Mouse (Mus musculus): ENCODE measurements around the gene Ddhd1.

The Ddhd1 gene

DNA sequence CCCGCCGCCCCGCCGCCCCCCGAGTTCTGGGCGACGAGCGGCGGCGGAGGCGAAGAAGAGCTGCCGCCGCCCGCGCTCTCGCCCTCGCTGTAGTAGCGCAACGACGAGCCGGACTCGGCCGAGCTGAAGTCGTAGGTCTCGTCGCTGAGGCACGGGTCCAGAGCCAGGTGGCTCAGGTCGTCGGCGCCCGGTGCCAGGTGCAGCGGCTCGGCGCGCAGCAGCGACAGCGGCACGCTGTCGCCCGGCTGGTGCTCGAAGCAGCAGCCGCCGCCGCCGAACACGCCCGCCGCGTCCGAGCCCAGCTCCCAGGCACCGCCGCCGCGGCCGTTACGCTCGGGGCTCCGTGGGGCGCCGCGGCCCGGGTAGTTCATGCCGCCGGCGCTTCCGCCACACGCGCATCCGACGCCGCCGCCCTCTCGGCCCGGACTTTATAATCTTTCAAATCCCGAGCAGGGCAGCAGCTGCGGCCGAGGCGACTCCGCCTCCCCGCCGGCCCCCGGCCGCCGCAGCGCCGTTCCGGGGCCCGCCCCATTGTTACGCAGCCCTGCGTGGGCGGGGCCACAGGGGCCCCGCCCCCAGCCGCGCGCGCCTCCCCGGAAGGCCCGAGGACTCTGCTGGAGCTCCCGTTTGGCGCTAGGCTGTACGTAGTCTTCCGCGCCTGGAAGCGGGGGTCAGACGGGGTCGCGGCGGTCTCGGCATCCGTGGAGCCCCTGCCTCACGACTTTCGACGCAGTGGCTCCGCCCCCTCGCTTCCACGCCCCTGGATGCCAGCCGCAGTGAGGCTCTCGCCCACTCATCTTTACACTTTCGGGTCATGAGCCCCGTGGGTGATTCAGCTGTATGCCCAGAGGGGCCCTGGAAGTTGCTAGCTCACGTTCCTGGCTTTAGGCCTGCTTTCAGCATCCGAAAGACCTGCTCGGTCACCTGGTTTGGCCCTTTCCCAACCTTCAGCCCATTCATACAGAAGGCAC lies at the start of gene Ddhd1:
Ddhd1 (minus strand) TSS at position 503 of the 971 bp plus-strand sequence.
- DNase-seq: peak; percentile 90

DNA sequence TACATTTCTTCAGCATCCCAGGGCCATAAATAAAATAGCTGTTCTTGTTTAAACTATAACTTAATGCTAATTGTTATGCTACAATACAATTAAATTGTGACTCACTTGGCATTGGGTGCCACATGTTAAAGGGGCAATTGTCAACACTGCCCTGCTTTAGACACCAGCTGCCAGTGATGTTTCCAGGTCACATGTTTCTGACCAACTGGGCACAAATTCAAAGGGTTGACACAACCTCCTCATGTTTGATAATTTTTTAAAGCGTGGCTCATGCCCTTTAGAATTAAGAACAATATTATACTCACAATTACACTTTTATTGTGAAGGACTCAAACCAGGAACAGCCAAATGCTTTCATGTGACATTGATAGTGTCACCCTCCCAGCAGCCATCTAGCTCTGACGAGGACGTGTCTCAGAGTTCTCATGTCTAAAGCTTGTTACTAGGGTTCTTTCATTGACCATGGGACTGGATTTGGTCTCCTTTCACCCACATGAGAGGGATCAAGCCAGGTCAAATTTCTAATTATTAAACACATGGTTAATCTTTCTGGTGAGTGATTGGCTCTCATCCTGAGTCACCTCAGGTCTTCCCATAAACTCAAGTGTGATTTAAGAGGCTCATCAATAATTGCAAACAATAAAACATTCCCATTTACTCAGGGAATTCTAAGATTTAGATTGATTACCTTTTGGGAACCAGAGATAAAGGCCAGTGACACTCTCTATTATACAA lies 49.4 kb upstream of the Ddhd1 start:
- DNase-seq: no peak

DNA sequence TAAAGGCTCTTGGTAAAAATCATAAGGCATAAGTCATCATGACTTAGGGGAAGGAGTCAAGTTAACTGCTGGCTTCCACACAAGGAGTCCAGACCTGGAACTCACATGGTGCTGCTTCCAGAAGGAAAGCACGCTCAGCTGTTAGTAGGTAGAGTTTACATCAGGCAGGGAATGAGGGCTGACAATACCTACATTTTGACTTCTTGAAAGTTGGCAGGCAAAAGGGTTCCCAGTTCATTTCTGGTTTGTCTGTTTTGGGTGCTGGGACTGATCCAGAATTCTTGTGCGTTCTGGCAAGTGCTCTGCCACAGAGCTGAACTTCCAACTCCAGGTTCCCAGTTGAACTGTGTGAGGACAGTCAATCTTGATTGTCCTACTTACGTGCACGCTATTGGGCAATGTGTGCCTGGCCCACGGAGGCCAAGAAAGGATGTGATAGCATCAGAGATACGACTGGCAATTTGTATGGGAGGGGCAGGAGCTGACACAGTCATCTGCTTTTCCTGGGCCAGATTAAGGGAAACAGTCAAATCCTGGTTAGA lies 42.2 kb upstream of the Ddhd1 start:
- no peak for DNase-seq

DNA sequence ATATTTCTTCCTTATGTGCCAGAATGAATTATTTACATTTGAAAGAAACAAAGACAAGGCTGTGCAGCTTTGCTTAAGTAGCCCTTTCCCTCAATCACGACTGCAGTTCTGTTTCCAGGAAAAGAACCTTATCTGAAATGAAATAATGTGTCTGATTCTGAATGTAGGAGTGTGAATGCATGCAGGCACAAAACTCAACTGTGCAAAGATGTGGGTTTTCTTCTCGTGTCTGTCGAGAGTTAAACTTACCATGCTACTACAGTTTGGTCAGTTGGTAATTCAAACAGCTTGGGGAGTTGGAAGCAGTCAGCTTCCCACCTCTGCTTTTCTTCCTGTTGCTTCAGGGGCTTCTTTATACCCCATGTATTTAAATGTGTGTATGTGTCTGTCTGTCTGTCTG lies 40.9 kb upstream of the Ddhd1 start:
- DNase-seq: no peak

DNA sequence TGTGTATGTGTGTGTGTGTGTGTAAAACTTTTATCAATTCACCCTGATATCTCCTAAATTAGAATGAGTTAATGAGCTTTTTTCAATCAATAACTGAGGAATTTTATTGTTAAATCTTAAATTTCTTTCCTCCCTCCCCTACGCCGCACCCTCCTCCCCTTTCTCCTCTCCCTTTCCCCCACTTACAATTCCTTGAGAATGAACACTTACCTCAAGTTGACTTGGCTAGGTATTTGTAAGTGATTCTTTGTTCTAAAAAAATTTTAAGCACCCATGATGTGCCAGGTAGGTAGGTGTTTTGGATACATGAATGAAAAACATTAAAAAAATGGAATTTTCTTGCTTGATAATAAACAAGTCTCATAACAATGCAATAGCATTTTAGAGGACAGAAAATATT lies 38.2 kb upstream of the Ddhd1 start:
- no peak for DNase-seq

DNA sequence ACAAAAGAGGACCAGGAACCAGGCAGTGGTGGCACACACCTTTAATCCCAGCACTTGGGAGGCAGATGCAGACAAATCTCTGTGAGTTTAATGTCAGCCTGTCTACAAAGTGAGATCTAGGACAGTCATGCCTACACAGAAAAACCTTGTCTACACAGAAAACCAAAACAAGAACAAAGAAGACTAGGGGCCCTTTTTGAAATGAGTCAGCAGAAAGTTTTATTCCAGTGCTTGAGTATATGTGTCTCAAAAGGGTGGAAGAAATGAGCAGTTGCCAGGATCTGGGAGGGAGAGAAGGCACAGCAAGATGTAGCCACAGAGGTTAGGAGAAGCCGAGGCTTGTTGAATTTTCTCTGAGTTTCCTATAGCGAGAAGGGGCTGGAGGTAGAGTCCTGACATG lies 35.9 kb upstream of the Ddhd1 start:
- no peak for DNase-seq

DNA sequence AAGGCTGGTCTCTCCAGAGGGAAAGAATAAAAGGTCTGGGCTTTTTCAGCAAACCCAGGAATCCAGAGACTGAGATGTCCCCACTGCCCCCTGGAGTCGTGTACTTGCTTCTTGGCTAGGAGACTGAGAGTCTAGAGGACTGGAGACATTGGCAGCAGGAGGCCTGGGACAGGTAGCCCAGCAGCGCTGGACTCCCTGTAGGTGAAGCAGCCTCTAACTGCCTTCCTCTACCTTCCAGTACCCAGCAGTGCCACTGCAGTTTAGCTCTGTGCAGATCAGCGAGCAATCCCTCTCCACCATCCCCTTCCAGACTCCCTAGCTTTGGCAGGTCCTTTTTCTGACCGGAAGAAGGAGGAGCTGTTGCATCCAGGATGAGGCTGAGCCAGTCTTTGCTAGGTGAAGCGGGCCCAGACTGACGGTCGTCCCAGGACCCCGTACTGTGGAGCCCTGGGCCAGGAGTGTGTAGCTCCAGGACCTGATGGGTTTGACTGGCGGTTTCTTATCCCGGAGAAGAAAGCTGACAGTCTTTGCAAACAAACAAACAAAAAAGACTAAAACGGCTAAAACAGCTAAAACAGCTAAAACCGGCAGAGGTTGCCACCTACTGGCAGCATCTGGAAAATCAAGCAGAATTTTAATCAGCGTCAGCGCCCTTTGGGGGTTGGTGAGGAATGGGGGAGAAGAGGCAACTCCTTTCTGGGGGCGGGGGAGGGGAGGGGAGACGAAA lies 32.7 kb upstream of the Ddhd1 start:
- DNase-seq: peak; percentile 44

DNA sequence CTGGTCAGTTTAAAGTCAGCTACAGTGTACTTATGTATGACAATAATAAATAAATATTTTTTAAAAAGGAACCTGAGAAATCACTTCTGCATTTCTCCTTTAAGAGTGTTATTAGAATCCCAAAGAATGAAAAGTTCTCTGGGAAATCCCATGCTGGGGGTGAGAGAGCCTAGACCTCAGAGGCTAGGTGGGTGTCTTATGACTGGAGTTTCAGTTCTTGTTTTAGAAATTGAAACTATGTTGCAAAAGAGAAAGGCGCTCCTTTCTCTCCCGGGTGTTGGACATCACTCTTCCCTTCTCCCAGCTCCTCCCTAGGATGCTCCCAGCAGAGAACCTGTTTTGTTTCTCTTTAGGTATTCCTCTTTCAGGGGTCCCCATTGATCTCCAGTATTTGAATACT lies 27.4 kb upstream of the Ddhd1 start:
- no peak for DNase-seq

DNA sequence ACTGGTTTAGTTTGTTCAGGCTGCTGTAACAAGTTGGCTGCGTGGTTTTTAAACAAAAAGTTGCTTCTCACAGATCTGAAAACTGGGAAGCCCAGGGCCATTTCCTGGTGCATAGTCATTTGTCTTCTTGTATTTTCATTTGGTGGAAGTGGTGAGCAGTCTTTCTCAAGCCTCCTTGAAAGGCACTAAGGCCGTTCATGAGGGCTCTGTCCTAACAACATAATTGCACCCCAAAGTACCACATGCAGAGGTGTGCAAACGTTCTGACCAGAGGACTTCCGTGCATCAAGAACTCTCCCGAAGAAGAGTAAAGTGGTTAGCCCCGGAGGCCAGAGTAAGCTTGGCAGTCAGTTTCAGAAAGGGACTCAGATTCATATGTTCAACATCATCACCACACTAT lies 18.8 kb upstream of the Ddhd1 start:
- no peak for DNase-seq

DNA sequence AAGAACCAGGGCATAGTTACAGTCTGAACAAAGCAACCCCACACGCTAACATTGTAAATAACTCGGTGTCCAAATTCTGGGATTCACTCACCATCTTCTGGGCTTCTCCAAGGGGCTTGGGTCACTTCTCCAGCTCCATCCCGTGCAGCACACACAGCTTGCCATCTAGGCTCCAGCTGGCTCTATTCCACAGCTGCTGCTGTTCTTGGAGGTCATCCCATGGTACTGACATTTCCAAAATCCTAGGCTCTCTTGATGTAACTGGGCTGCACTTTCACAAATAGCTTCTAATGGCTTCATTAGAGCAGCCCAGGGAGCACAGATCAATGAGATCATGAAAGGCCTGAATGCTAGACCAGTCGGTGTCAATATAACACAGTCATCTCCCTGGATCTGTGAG lies 10.4 kb upstream of the Ddhd1 start:
- no peak for DNase-seq

DNA sequence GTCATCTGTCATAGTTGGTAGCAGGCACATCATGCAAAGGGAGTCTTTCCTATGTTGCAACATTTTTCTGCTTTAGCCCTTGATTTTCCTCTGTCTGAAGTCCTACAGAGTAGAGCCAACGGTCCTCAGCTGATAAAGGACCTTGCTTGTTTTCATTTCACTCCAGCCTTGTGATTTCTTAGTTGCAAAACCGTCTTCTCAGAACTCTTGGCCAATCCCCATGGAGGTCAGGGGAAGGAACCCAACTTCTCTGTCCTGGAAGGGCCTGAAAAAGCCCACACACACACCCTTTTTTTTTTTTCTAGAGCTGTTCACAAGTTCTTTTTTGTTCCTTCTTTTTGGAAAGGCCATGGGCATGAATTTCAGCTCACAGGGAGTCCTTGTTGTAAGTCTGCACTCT lies 9.3 kb upstream of the Ddhd1 start:
- DNase-seq: no peak

DNA sequence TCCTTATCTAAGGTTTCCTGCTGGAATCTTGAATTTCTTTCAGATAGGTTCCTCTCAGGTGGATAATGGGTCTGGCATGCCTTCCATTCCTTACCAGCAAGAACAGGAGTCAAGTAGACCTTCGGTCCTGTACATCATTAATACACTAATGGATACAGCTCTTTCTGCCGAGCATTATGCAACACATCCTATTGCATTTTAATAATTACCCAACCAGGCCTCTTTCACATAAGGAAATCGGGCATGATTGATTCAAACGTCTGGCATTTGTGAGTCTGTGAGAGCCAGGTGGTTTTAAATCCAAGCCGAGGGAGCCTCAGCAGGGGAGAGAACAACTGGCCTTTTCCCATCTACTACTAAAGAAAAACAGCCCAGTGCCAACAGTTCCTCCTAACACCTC lies 3.6 kb upstream of the Ddhd1 start:
- no peak for DNase-seq

DNA sequence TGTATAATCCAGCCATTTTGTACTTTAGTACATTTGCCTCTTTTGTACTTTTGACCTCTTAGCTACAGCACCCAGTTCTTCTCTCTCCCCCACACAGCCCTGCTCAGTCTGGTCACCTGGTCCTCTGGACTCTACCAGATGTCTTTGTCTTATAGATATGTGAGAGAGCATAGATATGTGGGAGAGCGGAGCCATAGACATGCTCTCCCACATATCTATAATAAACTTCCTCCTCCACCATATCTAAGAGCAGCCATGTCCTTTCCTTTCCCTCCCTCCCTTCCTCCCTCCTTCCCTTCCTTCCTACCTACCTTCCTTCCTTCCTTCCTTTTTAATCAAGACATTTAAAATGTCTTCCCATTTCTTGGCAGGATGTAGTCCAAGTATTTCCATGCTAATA lies 2.4 kb upstream of the Ddhd1 start:
- no peak for DNase-seq

DNA sequence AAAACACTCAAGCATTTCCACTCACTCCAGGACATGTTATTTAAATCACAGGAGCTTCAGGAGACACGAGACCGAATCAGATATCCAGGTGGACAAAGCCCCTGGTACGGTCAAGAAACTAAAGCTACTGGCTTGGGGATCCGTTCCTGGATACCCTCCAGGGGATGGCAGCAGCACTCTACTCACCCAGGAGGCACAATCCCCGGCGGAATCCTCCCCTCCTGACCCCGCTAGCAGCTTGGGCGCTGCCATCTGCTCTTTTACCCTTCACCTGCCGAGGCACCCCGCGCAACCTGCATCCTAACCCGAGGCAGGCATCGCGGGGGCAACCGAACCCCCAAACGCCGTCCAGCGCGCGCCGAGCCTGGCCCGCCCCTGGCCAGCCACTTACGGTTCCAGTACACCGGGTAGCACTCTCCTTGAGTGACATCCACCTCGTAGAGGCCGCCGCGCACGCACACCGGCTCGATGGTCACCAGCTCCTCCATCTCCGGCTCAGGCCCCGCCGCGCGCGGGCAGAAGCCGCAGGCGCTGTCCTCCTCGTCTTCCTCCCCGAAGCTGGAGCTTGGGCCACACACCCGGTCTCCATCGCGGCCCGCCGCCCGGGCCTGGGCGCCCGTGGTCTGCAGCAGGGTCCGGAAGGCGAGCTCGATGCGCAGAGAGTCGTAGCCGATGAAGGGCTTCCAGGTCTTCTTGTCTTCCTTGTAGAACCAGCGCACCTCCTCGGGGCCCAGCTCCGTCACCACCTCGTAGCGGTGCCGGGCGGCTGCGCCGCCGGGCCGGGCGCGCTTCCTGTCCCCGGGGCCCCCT lies 907 bp downstream of the Ddhd1 start:
- DNase-seq: peak; percentile 70

DNA sequence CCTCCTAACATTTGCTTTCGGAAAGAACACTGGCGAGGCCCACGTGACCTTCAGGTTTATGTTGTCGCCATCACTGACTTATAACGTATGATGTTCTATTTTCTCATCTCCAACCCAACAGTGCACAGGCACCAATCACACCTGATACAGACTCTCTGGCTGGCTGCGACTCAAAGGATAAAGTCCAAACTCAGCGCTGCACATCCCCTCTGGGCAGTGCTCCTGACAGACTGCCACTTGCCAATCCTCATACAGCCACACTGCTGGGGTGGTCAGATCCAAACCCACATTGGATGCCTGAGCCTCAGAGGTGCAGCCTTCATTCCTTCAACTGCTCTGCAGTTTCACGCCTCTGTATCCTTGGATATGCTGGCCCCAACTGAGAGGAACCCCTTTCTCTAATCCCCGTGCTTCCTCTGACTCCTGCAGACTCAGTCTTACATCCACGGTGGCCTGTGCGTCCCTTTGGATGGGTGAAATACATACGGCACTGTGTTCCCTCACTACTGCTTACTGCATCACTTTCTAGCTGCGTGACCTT lies 3.0 kb downstream of the Ddhd1 start:
- DNase-seq: no peak

DNA sequence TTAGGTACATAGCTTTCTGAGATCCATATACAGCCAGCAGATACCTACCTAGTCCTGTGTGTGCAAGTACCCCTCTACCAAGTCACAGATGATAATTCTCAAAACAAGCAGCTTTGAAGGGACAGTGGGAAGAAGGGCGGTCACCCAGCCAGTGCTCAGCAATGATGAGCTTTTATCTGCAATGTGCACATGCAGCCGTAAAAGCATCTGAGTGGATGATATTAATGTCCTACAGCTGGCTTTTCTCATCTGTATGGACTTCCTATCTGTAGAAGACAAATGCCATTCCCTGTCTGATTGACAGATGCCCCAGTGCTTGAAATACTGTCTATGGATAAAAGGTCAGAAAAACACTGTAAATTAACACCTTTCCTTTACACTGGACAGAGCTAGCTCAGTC lies 4.2 kb downstream of the Ddhd1 start:
- no peak for DNase-seq

DNA sequence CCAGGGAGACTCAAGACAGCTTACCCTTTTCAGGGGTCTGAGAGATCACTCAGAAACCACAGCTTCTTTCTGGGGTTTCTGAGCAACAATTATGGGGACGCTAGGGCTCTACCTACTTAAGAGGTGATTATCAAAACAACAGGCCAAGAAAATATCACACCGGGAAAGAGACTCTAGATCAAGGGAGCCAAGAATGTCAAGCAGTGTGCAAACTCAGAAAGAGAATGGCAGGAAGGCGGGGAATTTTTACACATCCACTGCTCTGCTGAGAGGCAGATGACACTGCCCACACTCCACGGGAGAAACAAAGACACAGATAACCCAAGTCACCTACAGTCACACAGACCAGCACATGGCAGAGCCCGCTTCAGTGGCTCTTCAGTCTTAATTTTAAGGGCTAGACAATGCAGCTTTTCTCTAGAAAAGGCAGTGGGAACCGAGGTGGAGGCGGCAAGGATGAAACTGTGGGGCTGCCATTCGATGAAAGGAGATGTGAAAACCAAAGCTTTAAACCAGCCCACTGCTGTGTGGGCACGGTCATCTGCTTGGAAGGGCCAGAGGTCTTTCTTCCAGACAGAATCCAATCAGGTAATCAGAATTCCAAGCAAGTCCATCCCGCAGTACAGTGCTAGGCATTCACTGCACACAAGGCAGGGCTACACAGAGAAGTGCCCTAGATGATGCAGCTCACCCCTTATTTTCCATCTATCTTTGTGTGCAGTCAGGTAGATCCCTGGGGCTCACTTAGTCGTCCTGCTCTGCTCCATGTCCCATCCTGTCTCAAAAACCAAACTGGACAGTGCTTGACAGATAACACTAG lies 8.7 kb downstream of the Ddhd1 start:
- no peak for DNase-seq

DNA sequence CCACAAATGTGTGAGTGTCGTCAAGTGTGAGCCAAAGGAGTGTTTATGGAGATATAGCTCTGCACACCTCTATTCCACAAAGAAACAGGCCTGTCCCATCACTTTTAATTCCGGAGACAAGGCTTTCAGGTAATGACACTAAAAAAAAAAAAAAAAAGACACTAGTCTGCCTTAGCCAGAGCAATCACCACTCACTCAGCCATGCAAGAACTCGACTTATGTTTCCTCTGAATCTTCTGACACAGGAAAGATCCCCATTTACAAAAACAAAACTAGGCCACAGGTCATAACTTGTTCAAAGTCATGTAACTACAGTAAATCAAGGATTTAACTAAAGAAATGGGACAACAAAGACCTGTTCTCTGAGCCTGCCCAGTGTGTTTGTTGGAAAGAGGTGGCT lies 9.8 kb downstream of the Ddhd1 start:
- DNase-seq: no peak

DNA sequence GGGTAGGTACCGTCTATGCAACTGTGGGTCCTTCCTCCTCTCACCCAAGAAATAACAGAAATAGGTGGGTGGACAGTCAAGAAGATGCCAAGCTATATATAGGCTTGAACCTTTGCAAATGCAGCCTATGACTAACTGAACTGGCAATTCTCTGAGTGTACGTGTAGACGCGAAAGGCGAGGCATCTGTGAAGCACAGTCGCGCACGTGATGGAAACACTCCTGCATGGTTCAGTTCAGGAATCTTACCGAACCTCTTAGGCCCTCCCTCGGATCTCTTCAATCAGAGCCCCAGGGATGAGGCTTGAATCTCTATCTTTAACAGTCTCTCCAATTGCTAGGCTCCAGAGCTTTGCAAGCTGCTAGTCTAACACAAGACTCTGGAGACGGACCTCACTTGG lies 10.3 kb downstream of the Ddhd1 start:
- no peak for DNase-seq

DNA sequence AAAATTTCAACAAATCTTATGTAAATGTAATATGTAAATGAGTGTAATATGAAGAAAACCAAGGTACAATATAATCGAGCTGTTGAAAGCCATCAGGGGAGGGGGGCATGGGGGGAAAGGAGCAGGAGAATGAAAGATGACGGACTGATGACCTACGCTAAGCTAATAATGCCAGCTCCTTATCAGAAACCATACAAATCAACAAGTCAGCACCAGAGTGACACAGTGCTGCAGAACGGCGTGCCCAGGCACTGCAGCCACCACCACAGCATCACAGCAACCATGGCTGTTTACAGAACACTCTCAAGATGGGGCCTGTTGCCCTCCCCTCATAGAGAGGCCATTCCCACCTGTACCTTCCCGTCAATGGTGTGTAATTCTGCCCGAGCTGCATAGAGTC lies 10.8 kb downstream of the Ddhd1 start:
- no peak for DNase-seq

DNA sequence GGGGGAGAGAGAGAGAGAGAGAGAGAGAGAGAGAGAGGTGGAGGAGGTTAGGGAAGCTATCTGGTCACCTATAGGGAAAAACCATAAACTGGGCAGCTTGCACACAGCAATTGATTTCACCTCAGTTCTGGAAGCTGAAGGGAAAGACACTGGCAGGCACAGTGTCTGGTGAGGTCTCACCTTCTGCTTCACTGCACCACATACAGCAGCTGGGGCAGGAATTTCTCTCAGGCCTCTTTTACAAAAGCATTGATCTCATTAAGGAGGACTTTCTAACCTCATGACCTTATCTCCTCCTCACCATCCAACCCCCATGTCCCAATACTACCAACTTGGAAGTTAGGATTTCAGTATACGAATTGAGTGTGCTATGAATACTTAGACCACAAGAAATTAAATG lies 13.2 kb downstream of the Ddhd1 start:
- no peak for DNase-seq

Measured in thymus, postnatal 14 days (tissue).